Mouse (Mus musculus) urinary bladder, adult 2 months (tissue): ENCODE measurements around the gene Slc2a9. TPM values are rescaled to one million over a fixed set of nuclear protein-coding genes. Genes with fewer than 3 reads are reported as not detected.

Experiments
- DNase-seq: peaks from one replicate; pipeline ENCODE4 v3.0.0; 2022; ENCODE audit warnings: low spot score
- polyA plus RNA-seq: library from polyadenylated mRNA; depleted of rRNA; stranded (reverse); fragments of >200 nt; gene quantifications from 2 replicates; pipeline ENCODE4 v1.2.3, GENCODE M21; 2012

The Slc2a9 gene
- polyA plus RNA-seq, 1 experiment, result 3.3 TPM

GRCm38 (mm10) chr5:38469891-38470578 lies 32.9 kb downstream of the Slc2a9 start:
- DNase-seq, result peak; percentile 50

DNA sequence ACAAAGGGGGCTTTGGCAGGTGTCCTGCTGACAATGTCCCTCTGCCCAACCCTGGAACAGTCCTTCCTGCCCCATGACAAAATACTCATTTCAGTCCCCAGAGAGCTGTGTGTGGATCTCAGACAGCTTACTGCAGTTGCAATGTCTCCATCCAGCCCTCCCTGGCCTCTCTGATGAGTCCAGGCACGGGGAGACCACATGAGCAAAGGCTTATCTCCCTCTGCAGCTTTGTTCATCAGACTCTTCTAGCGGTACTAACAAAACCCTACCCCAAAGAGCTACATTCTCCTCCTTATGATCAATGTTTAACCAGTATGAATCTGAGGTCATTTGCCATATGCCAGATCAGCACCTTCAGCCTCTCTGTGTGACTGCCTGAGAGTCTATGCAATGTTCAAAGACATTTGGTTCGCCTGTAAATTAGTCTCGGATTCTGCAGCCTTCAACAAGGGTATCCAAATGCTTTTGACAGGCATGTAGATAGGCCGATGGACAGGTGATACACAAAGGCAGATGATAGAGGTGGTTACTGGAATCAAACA lies 36.3 kb downstream of the Slc2a9 start:
- no peak for DNase-seq

- no peak for DNase-seq
These were observed 41.7 kb downstream of the Slc2a9 start for GRCm38 (mm10) chr5:38461261-38461660.

- DNase-seq, result no peak
These were observed 52.0 kb downstream of the Slc2a9 start for GRCm38 (mm10) chr5:38450936-38451335.

DNA sequence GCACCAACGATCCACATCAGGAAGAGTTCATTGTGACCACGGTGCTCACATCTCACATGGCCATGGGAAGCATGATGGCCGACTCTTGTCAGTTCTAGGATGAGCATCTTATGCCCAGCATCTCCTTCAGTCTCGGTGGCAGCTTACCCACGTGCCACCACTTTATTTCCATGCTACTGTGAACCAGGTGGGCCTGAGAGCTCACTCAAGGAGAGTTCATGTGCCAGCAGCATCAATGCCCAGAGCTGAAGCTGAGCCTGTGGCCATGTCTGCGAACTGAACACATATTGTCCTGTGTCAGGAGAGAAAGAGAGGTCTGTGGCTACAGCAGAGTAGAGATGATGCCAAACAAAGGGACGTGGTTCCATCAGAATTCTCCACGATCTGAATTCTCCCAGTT lies 53.3 kb downstream of the Slc2a9 start:
- no peak for DNase-seq

GRCm38 (mm10) chr5:38448121-38448520 lies 54.8 kb downstream of the Slc2a9 start:
- DNase-seq, result no peak

DNA sequence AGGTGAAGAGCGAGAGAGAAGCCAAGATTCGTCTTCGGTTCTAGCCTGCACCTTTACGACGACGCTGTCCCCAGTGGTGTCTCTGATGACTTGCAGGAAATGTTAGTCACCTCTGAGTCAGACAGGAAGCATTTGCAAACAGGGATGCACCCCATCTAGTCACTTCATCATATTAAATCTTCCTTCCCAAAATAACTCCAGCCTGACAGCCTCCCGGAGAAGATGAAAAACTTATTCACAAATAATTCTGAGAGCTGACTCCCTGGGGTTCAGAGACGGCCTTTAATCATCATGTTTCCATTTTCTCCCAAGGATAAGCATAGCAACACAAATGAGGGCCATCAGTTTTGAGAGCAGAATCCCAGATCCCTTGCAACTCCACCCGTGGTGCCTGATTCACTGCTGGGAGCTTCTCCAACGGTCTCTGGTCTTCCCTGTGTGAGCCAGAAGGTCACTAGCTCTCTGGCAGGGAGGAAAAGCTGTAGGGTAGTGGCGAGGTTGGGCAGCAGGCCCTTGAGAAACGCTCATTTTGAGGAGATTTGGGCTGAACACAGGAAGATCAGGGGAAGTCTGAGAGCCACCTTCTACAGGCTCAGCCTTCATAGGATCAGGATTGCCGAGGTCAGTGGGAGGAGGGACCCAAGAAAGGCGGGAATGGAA lies 56.5 kb downstream of the Slc2a9 start:
- DNase-seq, result no peak

GRCm38 (mm10) chr5:38441088-38441839 lies 61.7 kb downstream of the Slc2a9 start:
- DNase-seq, result no peak

DNA sequence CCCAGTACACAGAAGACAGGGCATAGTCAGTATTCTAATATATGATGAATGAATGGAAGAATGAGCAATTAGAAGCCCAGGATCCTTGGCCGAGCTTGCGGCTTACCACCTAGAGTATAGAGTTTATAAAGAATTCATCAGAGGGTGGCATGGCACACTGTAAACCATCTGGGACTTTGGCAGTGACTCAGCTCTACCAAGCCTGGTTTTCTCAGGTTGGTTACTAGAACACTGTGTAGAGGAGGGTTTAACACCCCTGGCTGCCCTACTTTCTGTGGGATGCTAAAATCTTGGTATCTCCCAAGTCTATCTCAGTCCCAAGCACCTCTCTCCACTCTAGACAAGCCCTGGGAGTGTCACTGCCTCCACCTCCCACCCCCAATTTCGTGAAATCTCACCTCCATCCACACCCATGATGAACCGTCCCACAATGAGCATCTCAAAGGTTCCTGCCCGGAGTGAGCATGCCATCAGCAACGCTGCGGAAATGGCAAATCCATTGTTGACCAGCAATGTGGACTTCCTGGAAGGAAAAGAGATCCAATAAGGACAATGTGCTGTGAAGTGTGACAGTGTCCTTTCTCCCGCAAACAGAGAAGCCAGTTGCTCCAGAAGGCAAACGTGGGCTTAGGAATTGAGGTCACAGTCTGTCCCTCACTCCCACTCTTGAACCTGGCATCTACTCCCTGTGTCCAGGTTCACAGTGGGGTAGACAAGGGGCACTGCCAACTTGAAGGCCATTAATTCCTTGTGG lies 62.5 kb downstream of the Slc2a9 start:
- no peak for DNase-seq

DNA sequence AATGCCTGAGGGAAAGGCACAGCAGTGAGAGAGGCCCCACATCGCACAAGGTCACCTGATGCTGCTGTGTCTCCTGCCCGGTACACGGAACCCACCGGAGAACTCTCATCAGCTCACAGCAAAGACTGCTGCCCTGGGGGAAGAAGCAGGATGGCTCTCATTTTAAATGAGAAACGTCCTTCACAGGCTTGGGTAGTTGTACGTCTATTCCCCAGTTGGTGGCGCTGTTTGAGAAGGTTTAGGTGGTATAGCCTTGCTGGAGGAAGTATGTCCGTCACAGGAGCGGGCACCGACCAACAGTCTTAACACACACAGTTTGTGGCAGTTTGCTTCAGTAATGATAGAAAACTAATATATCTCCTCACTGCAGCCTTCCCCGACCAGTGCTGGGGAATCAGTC lies 66.3 kb downstream of the Slc2a9 start:
- DNase-seq, result no peak

GRCm38 (mm10) chr5:38434875-38435274 lies 68.1 kb downstream of the Slc2a9 start:
- DNase-seq, result no peak

- DNase-seq, result no peak
These were observed 71.7 kb downstream of the Slc2a9 start for GRCm38 (mm10) chr5:38431201-38431600.

GRCm38 (mm10) chr5:38429106-38429505 lies 73.8 kb downstream of the Slc2a9 start:
- DNase-seq, result no peak

DNA sequence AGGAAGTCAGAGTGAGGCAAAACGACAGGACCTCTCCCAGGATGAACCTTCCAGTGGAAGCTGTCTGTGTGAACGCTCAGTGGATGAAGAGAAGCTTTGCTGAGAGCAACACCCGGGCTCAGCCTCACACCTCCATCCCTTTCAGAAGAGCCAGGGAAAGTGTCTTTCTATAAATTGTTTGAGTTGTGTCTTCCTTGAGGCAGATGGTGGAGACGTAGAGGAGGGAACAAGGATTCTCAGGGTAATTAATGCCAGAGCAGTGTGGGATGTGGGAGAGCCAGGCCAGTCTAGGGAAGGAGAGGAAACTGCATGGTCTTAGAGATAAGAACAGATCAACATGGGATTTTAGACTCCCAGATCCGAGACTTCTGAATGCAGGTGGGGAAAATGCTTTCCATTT lies 75.2 kb downstream of the Slc2a9 start:
- DNase-seq, result no peak

- DNase-seq, result no peak
These were observed 77.4 kb downstream of the Slc2a9 start for GRCm38 (mm10) chr5:38425569-38425968.

GRCm38 (mm10) chr5:38422426-38422825 lies 80.5 kb downstream of the Slc2a9 start:
- DNase-seq, result no peak

GRCm38 (mm10) chr5:38418799-38419198 lies 84.1 kb downstream of the Slc2a9 start:
- DNase-seq, result no peak

DNA sequence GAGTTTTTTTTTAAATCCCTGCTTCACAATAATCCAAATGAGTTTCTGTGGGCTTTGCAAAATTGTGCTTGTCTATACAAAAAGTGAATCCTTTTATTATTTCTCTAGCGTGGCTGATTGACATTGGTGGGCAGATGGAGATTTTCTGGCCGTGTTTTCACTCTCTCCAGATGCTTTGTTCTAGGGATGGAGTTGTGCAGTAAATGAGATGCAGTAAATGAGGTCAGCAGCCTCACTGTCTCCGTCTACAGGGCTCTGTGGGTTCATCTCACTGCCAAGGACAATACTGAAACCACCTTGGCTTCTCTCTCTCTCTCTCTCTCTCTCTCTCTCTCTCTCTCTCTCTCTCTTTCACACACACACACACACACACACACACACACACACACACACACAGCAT lies 99.3 kb downstream of the Slc2a9 start:
- no peak for DNase-seq

DNA sequence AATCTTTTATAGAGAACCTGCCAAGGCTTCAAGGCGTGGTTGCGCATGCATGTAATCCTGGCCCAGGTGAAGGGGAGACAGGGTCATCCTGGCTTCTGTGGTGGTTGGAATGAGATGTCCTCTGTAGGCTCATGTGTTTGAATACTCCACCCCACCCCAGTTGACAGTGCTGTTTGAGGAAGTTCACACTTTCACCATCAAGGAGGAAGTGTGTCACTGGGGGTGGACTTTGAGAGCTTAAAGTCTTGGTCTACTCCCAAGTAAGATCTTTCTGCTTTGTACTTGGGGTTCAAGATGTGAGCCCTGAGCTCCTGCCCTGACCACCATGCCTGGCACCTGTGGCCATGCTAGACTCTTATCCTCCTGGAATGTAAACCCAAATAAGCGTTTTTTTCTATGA lies 100.7 kb downstream of the Slc2a9 start:
- DNase-seq, result no peak

GRCm38 (mm10) chr5:38388857-38389256 lies 114.1 kb downstream of the Slc2a9 start:
- no peak for DNase-seq

GRCm38 (mm10) chr5:38388420-38388823 lies 114.5 kb downstream of the Slc2a9 start:
- no peak for DNase-seq

DNA sequence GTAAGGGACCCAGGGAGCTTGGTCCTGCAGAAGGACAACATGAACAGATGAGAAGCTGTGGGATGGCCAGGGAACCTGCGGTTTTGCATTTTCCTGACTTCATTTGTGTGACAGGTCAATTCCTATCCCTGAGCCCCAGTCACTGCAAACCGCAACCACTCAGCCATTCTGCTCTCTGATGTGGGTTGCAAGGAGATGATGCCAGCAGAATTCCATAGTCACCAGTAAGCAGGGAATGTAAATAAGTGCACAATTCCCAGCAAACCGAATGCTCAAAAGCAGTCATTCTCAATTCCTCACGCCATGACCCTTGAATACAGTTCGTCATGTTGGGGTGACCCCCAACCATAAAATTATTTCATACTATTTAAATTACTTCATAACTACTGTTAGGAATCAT lies 123.0 kb downstream of the Slc2a9 start:
- no peak for DNase-seq
